Mouse (Mus musculus) 416B (cell line): Measurements from ENCODE around the gene Fhl1.

Experiments
- DNase-seq: peaks from one replicate; pipeline ENCODE4 v3.0.0; 2011; ENCODE audit warnings: low read depth

The Fhl1 gene

GRCm38 (mm10) chrX:56731306-56732201 is at the start of gene Fhl1:
Fhl1 (plus strand) TSS chrX:56731787.
- no peak for DNase-seq

GRCm38 (mm10) chrX:56682156-56682720 is 49.3 kb upstream of the Fhl1 start:
- no peak for DNase-seq

- DNase-seq: no peak
Observed at GRCm38 (mm10) chrX:56683521-56683920, 48.1 kb upstream of the Fhl1 start.

- DNase-seq: no peak
Observed at GRCm38 (mm10) chrX:56692554-56692953, 39.0 kb upstream of the Fhl1 start.

- no peak for DNase-seq
Observed at GRCm38 (mm10) chrX:56694539-56694938, 37.0 kb upstream of the Fhl1 start.

GRCm38 (mm10) chrX:56697199-56697780 is 34.3 kb upstream of the Fhl1 start:
- no peak for DNase-seq

GRCm38 (mm10) chrX:56697886-56698285 is 33.7 kb upstream of the Fhl1 start:
- peak; percentile 21 for DNase-seq

- no peak for DNase-seq
Observed at GRCm38 (mm10) chrX:56701261-56701660, 30.3 kb upstream of the Fhl1 start.

- no peak for DNase-seq
Observed at GRCm38 (mm10) chrX:56703965-56704562, 27.5 kb upstream of the Fhl1 start.

GRCm38 (mm10) chrX:56708592-56709370 is 22.8 kb upstream of the Fhl1 start:
- no peak for DNase-seq

- DNase-seq: no peak
Observed at GRCm38 (mm10) chrX:56710522-56710921, 21.1 kb upstream of the Fhl1 start.

GRCm38 (mm10) chrX:56712666-56713065 is 18.9 kb upstream of the Fhl1 start:
- DNase-seq: no peak

GRCm38 (mm10) chrX:56722559-56722958 is 9.0 kb upstream of the Fhl1 start:
- DNase-seq: no peak

- DNase-seq: no peak
Observed at GRCm38 (mm10) chrX:56728507-56728906, 3.1 kb upstream of the Fhl1 start.

- no peak for DNase-seq
Observed at GRCm38 (mm10) chrX:56730828-56731305, 720 bp upstream of the Fhl1 start.

- no peak for DNase-seq
Observed at GRCm38 (mm10) chrX:56732401-56732800, 814 bp downstream of the Fhl1 start.

- no peak for DNase-seq
Observed at GRCm38 (mm10) chrX:56734436-56734835, 2.8 kb downstream of the Fhl1 start.

- DNase-seq: no peak
Observed at GRCm38 (mm10) chrX:56736226-56736625, 4.6 kb downstream of the Fhl1 start.

- no peak for DNase-seq
Observed at GRCm38 (mm10) chrX:56737848-56738554, 6.4 kb downstream of the Fhl1 start.

- DNase-seq: peak; percentile 69
Observed at GRCm38 (mm10) chrX:56741428-56741827, 9.8 kb downstream of the Fhl1 start.

- peak; percentile 27 for DNase-seq
Observed at GRCm38 (mm10) chrX:56751536-56751935, 19.9 kb downstream of the Fhl1 start.
